Mouse (Mus musculus) erythroblast, adult 5-6 weeks (primary cell): ENCODE results near the gene Park7. TPM values are rescaled to one million over a fixed set of nuclear protein-coding genes. Genes with fewer than 3 reads are reported as not detected.

Experiments
- ATAC-seq: replicated peaks from 2 replicates; pipeline ENCODE4 v1.8.0; 2016; ENCODE audit warnings: moderate number of reproducible peaks, mild to moderate bottlenecking, moderate TSS enrichment, inconsistent platforms; ENCODE audit not compliant: poor library complexity, low FRiP score, severe bottlenecking
- total RNA-seq, 2 experiments: library from RNA; stranded (forward) in 1 of 2; stranded (reverse) in 1 of 2; fragments of 150-400 nt in 1 of 2; fragments of 200-764, 138-1000 nt in 1 of 2; gene quantifications; 2 replicates each; pipeline versions ENCODE4 v1.2.3 to v1.2.4; 2015 to 2017; ENCODE audit warnings: low replicate concordance in 2 of 2

The Park7 gene
- 34.5 and 54.8 TPM in 2 replicates for total RNA-seq (2015; ENCODE audit: low replicate concordance)
- 63.8 and 70.5 TPM in 2 replicates for total RNA-seq (2017; ENCODE audit: low replicate concordance)

DNA sequence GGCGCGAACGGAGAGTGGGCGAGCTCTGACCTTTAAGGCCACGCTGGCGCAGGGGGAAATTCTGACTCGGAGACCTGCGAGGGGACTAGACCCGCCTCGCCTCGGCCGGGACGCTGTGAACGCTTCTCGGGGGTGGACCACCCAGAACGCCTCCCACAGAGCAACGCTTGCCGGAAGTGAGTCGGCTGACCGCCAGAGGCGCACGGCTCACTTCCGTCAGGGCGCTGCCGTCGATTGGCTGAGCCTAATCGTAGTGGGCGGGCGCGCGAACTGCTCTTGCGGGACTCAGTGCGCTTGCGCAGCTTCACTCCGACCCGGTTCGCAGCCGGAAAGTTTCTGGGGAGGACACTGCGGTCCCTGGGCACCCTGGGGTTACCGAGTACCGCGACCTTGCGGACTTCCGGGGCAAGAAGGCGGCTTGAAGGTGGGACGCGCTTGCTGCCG, at the start of gene Park7, which contains the start of gene Tnfrsf9:
Park7 (minus strand) TSS at position 148 of the 444 bp plus-strand sequence.
Tnfrsf9 (plus strand) TSS at position 273 of the 444 bp plus-strand sequence.
- ATAC-seq = peak; percentile 91

DNA sequence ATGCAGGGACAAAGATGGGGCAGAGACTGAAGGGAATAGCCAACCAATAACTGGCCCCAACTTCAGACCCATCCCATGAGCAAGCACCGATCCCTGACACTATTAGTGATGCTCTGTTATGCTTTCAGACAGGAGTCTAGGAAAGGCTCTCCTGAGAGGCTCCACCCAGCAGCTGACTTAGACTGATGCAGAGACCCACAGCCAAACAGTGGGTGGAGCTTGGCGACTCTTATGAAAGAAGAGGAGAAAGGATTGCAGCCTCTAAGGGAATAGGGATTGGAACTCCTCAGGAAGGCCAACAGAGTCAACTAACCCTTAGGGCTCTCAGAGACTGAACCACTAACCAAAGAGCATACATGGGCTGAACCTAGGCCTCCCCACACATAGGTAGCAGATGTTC, 49.5 kb upstream of the Park7 start:
- ATAC-seq = no peak

DNA sequence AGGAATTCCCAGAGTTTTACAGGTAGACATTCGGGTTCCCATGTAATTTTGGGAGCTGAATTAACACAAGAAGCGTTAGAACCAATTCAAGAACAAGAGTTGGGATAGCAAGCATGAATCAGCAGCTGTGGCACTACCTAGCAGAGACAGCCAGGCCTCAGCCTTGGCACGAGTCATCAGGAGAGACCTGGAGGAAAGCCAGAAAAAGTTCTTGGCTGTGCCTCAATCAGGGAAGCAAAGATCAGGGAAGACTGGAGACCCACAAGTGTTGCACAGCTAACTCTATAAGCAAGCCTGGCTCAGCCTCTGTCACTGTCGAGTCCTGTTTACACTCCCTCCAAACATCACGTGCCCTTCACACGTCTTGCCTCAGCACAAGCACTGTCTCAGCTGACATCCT, 48.0 kb upstream of the Park7 start:
- no peak for ATAC-seq

DNA sequence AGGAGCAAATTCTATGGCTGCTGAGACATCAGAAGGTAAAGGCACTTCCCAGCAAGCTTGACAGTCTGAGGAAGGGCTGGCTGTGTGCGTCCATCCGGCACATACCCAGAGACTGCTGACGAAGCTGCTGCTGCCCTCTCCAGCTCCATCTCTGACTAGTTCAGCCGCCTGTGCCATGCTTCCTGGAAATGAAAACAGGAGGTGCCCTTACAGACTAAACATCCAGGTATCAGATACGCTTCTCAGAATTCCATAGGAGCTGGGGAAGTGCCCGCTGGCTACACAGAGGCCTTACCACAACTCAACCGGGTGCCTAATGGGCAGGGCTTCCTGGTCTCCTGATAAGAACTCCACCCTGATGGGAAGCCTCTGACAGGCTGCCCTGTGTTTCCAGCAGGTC, 44.3 kb upstream of the Park7 start:
- no peak for ATAC-seq

DNA sequence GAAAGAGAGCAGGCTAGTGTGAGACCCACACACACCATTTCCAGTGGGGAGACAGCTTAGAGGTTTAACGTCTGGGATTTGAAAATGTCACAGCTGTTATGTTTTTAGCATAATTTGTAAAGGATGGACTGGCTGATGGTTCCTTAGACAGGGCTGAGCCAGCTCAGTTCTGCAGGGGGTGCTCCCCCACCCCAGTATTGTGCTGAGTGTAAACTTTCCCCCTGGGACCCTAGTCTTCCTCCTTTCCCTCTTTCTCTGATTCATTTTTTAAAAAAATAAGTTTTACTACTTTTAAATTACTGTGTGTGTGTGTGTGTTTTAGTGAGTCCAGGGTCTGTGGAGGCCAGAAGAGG, 42.8 kb upstream of the Park7 start:
- no peak for ATAC-seq

DNA sequence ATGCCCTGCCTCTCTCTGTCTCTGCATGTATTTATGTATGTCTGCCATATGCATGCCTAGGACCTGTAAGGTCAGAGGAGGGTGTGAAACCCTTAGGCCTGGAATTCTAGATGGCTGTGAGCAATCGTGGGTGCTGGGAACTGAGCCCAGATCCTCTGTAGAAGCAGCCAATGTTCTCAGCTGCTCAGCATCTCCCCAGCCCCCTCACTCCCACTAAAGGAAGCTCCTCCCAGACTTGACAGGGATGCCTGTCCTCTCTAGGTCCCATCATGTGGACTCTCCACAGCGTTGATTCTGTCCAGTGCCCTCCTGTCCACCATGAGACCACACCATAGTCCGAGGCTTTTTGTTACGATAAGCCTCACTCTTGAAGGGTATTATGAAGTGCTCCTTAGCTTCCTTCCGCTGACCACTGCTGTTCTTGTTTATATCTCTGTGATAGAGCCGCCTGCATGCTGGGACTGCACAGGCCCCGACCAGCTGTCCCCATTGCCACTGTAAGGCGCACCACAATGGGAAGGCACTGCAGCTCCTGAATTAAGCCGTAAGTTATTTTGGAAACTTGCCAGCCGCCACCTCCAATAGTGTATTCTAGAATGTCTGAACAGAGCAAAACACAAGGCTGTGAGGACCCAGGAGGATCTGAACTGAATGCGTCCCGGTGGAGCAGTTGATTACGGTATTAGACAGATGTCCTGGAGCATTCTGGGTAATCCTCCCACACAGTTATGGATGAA, 42.3 kb upstream of the Park7 start:
- ATAC-seq = no peak

DNA sequence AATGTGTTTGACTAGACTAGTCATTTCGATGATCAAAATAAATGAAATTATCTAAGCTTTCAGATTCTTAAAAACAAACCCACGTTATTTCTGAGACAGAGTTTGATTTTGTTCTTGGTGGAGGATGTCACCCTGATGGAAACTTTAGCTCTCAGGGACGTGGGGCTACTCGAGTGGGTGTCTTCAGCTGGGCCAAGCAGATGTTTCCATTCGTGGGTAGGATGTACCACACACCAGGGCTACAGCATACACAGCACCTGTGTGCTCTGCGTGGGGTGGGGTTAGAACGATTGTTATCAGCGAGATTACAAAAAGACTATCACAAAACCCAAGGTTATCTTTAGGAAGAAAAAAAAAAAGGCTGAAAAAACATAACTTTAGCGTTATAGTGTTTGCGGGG, 36.7 kb upstream of the Park7 start:
- no peak for ATAC-seq

DNA sequence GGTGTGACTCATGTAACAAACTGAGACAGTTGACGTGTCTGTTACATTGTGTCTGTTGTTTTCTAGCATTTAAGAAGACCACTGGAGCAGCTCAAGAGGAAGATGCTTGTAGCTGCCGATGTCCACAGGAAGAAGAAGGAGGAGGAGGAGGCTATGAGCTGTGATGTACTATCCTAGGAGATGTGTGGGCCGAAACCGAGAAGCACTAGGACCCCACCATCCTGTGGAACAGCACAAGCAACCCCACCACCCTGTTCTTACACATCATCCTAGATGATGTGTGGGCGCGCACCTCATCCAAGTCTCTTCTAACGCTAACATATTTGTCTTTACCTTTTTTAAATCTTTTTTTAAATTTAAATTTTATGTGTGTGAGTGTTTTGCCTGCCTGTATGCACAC, 30.5 kb upstream of the Park7 start:
- no peak for ATAC-seq

DNA sequence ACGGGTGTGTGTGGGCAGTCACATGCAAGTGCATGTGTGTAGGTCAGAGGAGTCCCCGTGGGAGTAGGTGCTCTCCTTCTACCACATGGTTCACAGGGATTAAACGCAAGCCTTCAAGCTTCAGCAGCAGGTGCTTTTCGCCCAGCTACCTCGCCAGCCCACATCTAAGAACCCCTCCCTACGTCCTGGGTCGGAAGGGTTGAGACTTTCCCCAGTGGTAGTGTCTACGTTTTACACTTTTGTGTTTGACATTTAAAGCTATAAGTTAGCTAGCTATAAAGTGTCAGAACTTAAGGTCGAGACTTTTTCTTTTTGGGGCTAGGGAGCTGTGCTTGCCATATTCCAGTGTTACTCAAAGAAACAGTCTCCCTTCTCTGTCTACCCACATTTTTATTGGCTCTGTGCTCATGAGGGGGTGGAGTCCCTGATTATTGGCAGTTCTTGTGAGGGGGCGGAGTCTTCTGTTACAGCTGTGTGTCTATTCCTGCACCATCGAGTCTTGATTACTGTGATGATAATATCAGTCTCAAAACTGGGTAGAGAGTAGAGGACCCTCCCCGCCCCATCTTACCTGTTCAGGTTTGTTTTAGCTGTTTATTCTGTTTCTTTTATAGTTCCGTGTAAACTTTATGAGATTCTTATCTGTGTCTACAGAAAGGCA, 25.9 kb upstream of the Park7 start:
- ATAC-seq = no peak

DNA sequence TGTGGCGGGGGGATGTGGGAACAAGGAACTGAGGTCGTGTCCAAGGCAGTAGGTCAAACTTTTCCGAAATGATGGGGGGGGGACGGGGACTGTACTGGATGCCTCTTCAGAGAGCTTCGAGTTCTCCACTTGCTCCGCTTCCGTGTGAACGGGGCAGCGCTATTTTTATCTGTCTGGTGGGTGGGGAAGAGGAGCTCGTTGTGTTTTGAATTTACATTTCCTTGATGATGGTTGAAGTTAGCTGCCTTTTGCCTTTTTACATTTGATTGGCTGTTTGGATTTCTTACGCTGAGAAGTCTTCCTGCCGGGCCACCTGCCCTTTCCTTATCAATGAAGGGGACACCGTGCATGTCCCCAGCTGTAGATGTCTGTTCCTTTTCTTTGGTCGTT, 23.8 kb upstream of the Park7 start:
- no peak for ATAC-seq

DNA sequence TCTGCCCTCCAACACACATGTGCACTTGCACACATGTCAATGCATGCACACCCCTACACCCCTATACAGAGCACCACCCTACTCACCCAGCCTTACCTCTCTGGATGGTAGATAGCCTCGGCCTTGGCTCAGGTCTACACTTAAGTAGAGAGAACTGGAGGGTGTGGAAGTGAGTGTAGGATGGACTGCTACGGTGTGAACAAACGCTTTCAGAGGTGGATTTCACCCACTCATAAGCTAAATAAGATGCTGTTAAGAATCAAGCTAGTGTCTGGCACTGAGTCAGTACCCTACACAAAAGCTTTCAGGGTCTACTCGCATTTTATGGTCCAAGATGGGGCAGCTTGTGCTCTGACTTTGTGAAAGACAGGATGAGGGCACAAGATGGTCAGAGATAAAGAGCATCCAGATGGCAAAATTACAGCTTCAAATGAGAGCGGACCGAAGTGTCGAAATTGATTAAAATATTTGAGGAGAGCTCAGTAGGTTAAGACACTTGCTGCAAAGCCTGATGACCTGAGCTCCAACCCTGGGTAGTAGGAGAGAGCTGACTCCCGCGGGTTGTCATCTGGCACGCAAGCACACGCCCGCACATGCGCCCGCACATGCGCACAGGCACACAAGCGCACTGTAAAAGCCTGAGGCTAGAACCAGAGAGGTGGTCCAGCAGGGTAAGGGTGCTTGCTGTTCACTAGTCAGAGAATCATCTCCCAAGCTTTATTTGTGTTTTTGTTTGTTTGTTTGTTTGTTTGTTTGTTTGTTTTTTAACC, 23.2 kb upstream of the Park7 start:
- ATAC-seq = no peak

DNA sequence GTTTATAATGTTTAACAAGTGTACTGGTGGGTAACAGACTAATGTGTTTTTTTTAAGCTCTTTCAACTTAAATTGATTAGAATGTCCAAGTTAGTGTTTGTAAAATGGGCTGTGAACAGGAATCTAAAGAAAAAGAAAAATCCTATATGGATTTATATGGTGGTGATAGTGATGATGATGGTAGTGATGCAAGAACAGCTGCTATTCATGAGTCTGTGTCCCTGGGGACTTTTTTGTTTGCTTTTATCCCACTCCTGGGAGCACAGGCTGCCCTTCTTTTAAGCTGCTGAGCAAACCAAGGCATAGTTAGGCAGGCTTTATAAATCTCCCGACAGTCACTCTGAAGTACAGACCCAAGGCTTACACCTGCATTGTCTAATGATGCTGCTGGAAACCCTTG, 19.3 kb upstream of the Park7 start:
- no peak for ATAC-seq

DNA sequence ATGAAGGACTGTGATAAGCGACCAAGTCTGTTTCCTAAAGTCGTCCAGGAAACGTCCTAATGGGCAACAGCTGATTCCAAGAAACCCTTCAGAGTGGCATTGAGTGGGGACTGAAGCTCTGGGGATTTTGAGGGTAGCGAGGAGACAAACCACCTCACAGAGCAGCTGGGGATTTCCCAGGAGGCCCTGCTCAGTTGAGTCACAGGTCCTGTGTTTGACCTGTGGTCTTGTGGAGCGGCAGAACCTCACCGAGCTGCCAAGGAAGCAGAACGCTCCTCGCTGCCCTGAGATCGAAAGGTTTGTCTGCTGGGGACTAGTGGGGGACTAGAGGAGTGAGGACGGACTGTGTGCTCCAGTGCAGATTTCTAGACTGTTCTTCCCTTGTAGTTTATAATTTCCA, 13.6 kb upstream of the Park7 start:
- no peak for ATAC-seq

DNA sequence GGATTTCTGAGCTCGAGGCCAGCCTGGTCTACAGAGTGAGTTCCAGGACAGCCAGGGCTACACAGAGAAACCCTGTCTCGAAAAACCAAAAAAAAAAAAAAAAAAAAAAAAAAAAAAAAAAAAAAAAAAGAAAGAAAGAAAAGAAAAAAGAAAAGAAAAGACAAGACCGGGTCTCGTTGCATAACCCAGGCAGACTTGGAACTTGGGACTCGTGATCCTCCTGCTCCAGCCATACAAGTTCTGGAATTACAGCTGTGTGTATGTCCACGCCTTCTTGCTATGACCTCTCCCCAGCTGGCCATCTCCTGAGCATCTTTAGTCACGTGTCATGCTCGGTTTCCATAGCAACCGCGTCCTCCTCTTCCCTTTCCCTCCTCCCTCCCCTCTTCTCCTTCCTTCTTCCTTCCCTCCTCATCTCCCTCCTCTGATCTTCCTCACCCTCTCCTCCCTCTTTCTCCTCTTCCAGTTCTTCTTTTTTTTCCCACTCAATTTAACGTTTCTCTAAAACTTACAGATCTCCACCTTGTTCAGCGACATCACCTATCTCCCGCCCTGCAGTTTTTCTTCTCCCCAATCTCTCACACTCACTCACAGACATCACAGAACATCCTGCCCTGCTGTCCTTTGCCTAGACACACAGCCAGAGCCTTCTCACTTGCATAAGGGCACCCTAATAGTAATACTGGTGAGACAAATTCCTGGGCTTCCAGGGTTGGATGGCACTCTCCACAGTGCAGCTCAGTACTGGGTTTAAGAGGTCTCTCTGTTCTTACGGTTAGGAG, 12.9 kb upstream of the Park7 start:
- ATAC-seq = no peak

DNA sequence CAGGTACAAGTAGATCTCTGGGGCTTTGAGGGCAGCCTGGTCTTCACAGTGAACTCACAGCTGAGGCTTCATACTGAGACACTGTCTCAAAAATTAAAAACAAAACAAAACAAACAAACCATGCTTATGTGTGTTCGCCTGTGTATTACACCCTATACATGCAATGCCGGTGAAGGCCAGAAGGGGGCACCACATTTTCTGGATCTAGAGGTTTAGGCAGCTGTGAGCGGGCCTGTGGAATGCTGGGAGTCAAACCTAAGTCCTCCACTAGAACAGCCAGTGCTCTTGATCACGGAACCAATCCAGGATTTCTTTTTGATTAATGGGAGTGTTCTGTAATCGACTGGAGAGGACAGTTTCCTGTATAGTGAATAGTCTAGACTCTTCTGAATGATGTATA, 11.7 kb upstream of the Park7 start:
- peak; percentile 60 for ATAC-seq

DNA sequence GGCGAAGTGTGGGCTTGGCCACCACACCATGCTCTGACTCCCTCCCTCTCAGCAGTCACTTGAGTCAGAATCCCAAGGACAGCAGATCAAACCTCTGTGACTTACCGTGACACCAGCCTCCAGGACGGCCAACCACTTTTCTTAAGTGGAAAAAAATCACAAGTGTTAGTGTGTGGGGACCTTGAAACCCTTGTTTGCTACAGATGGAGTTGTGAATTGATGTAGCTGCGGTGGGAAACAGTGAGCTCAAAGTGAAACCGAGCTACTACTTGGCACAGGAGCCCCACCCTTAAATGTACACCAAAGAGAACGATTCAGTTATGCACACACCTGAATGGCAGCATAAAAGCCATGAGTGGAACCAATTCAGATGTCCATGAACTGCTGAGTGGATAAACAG, 10.7 kb upstream of the Park7 start:
- ATAC-seq = no peak

DNA sequence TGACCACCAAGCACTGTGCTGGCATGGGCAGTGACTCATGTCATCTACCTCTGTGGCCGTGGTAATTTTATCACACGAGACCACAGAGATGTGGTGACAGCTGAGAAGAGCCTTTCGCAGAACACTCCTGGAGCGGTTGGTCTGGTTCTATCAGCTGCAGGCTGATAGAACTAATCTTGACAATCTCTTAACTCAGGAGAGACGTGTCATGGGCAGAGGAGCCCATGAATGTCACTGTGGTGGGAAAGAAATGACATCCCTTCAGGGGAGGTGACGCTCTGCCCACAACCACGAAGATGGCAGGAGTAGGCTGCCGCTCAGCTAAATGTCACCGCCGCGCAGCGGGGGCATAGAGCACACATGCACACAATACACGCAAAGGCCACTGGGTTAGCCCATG, 10.1 kb upstream of the Park7 start:
- no peak for ATAC-seq

DNA sequence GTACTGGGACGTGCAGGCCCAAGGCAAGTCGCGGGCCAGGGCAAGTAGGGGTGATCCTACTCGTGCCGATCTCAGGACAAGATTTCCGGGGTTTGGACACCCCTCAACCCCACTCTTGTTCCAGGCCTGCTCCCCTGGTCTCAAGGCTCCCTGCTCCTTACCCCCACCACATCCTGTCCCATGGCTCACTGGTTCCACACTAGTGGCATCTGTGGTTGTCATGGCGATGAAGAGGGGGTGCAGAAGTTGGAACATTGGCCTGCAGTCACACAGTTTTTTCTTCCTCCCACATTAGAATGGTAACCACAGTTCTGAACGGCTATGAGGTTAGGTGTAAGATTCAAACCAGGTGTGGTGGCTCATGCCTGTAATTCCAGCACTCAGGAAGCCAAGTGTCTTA, 7.0 kb upstream of the Park7 start:
- no peak for ATAC-seq

DNA sequence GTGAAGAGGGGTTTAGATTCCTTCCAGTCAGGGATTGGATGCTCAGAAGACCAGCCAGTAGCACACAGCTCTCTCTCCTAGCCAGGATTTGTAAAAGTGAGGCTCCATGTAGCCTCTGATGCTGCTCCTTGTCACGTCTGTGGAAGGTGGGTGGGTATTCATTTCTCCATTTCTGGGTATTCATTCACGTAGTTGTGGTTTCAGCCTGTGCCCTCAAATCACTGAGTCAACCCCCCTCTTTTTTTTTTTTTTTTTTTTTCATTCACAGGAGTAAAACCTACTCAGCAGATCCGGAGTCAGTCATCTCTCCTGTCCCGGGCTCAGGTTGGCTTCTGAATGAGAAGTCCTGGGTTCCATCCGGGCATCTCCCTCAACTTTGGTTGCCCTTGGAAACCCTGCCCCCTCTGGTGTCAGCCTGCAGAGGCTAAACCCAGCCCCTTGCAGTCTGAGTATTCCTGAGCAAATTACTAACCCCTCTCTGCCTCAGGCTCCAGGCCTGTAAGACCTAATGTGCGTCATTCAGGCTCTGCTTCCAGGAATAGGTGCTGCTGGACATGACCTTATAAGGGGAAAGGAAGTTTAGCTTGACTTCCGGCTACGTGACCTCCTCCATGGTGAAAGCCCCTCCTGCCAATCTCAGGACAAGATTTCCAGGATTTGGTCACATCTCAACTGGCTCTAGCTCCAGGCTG, 3.2 kb upstream of the Park7 start:
- ATAC-seq = no peak
